Mouse (Mus musculus): ENCODE measurements around the gene Prelid1. TPM values are rescaled to one million over a fixed set of nuclear protein-coding genes. Genes with fewer than 3 reads are reported as not detected.
A peak's percentile ranks its signal among the peaks of the same experiment; 100 is the strongest.

Prelid1 gene
- polyA plus RNA-seq, 1 experiment from 2014 or later: 353 TPM

- H3K27ac ChIP-seq (ENCODE audit: low read depth, low read length): peak within 1 kb of the TSS; percentile 83
- ATAC-seq: peak; percentile 81
- peak within 1 kb of the TSS; percentile 75 for H3K9ac ChIP-seq (ENCODE audit: low read depth, low read length)
- peak within 1 kb of the TSS; percentile 95 for H3K4me2 ChIP-seq (ENCODE audit: low read length)
- H3K4me1 ChIP-seq (ENCODE audit: control insufficient read depth, insufficient read depth, low read depth, low read length): peaks cover 24% of the 10 kb centered on the region
- no peaks in the 10 kb centered on the region for H3K27me3 ChIP-seq (replicated peaks; ENCODE audit: control insufficient read depth, insufficient read depth, low read length)
- H3K9me3 ChIP-seq (ENCODE audit: control insufficient read depth, low read length): no peaks in the 10 kb centered on the region
- H3K36me3 ChIP-seq (ENCODE audit: control insufficient read depth, insufficient read depth, low read length): peaks cover 8% of the 10 kb centered on the region
- peak within 1 kb of the TSS; percentile 86 for H3K4me3 ChIP-seq (ENCODE audit: low read length)
- WGBS: under 1% methylated on average over 65 of the region's 82 CpGs
These were observed 9.6 kb downstream of the Prelid1 start, which contains the start of gene Mxd3 for GRCm38 (mm10) chr13:55329683-55330566. TSS of gene Mxd3 (minus strand) at chr13:55329823.

GRCm38 (mm10) chr13:55330567-55331400, 10.5 kb downstream of the Prelid1 start:
- 48% methylated on average over 14 of the region's 14 CpGs for WGBS
- Histone ChIP-seq H3K4me3 (ENCODE audit: low read length) (peak overlapping the region; percentile 86), H3K4me1 (ENCODE audit: control insufficient read depth, insufficient read depth, low read depth, low read length) (peaks cover 24% of the 10 kb centered on the region), H3K27ac (ENCODE audit: low read depth, low read length) (peak overlapping the region; percentile 83), H3K9me3 (ENCODE audit: control insufficient read depth, low read length) (no peaks in the 10 kb centered on the region), H3K27me3 (replicated peaks; ENCODE audit: control insufficient read depth, insufficient read depth, low read length) (no peaks in the 10 kb centered on the region), H3K9ac (ENCODE audit: low read depth, low read length) (peak overlapping the region; percentile 75), H3K36me3 (ENCODE audit: control insufficient read depth, insufficient read depth, low read length) (peaks cover 4% of the 10 kb centered on the region), H3K4me2 (ENCODE audit: low read length) (peak overlapping the region; percentile 95)
- no peak for ATAC-seq

- H3K27me3 ChIP-seq (replicated peaks; ENCODE audit: control insufficient read depth, insufficient read depth, low read length): no peaks in the 10 kb centered on the region
- H3K4me2 ChIP-seq (ENCODE audit: low read length): no peak overlapping the region
- WGBS: 94% methylated on average over 3 of the region's 3 CpGs
- H3K9ac ChIP-seq (ENCODE audit: low read depth, low read length): no peak overlapping the region
- H3K9me3 ChIP-seq (ENCODE audit: control insufficient read depth, low read length): no peaks in the 10 kb centered on the region
- H3K4me1 ChIP-seq (ENCODE audit: control insufficient read depth, insufficient read depth, low read depth, low read length): peaks cover 19% of the 10 kb centered on the region
- H3K27ac ChIP-seq (ENCODE audit: low read depth, low read length): no peak overlapping the region
- ATAC-seq: no peak
- H3K4me3 ChIP-seq (ENCODE audit: low read length): no peak overlapping the region
- no peaks in the 10 kb centered on the region for H3K36me3 ChIP-seq (ENCODE audit: control insufficient read depth, insufficient read depth, low read length)
These were observed 12.0 kb downstream of the Prelid1 start for GRCm38 (mm10) chr13:55332331-55332730.

- Histone ChIP-seq H3K9ac (ENCODE audit: low read depth, low read length) (no peak overlapping the region), H3K27ac (ENCODE audit: low read depth, low read length) (no peak overlapping the region), H3K27me3 (replicated peaks; ENCODE audit: control insufficient read depth, insufficient read depth, low read length) (no peaks in the 10 kb centered on the region), H3K4me2 (ENCODE audit: low read length) (no peak overlapping the region), H3K9me3 (ENCODE audit: control insufficient read depth, low read length) (no peaks in the 10 kb centered on the region), H3K36me3 (ENCODE audit: control insufficient read depth, insufficient read depth, low read length) (no peaks in the 10 kb centered on the region), H3K4me3 (ENCODE audit: low read length) (no peak overlapping the region), H3K4me1 (ENCODE audit: control insufficient read depth, insufficient read depth, low read depth, low read length) (peaks cover under 1% of the 10 kb centered on the region; the same call in 1 of the 2 replicates)
- WGBS: 85% methylated on average over 4 of the region's 4 CpGs
- no peak for ATAC-seq
These were observed 15.4 kb downstream of the Prelid1 start for GRCm38 (mm10) chr13:55335701-55336100.

- Histone ChIP-seq H3K9ac (ENCODE audit: low read depth, low read length) (no peak overlapping the region), H3K27ac (ENCODE audit: low read depth, low read length) (no peak overlapping the region), H3K4me3 (ENCODE audit: low read length) (no peak overlapping the region), H3K27me3 (replicated peaks; ENCODE audit: control insufficient read depth, insufficient read depth, low read length) (no peaks in the 10 kb centered on the region), H3K9me3 (ENCODE audit: control insufficient read depth, low read length) (no peaks in the 10 kb centered on the region), H3K4me2 (ENCODE audit: low read length) (no peak overlapping the region), H3K4me1 (ENCODE audit: control insufficient read depth, insufficient read depth, low read depth, low read length) (no peaks in the 10 kb centered on the region), H3K36me3 (ENCODE audit: control insufficient read depth, insufficient read depth, low read length) (no peaks in the 10 kb centered on the region)
- WGBS: 71% methylated on average over 10 of the region's 10 CpGs
- no peak for ATAC-seq
These were observed 17.2 kb downstream of the Prelid1 start for GRCm38 (mm10) chr13:55337341-55337975.

GRCm38 (mm10) chr13:55338131-55339054, 18.1 kb downstream of the Prelid1 start:
- Histone ChIP-seq H3K36me3 (ENCODE audit: control insufficient read depth, insufficient read depth, low read length) (no peaks in the 10 kb centered on the region), H3K4me1 (ENCODE audit: control insufficient read depth, insufficient read depth, low read depth, low read length) (no peaks in the 10 kb centered on the region), H3K9ac (ENCODE audit: low read depth, low read length) (no peak overlapping the region), H3K27me3 (replicated peaks; ENCODE audit: control insufficient read depth, insufficient read depth, low read length) (no peaks in the 10 kb centered on the region), H3K27ac (ENCODE audit: low read depth, low read length) (no peak overlapping the region), H3K4me3 (ENCODE audit: low read length) (no peak overlapping the region), H3K9me3 (ENCODE audit: control insufficient read depth, low read length) (no peaks in the 10 kb centered on the region), H3K4me2 (ENCODE audit: low read length) (no peak overlapping the region)
- no peak for ATAC-seq
- WGBS: 54% methylated on average over 12 of the region's 12 CpGs

GRCm38 (mm10) chr13:55339259-55339658, 19.0 kb downstream of the Prelid1 start:
- Histone ChIP-seq H3K9me3 (ENCODE audit: control insufficient read depth, low read length) (no peaks in the 10 kb centered on the region), H3K36me3 (ENCODE audit: control insufficient read depth, insufficient read depth, low read length) (no peaks in the 10 kb centered on the region; the same call in 1 of the 2 replicates), H3K4me3 (ENCODE audit: low read length) (no peak overlapping the region), H3K27me3 (replicated peaks; ENCODE audit: control insufficient read depth, insufficient read depth, low read length) (no peaks in the 10 kb centered on the region), H3K27ac (ENCODE audit: low read depth, low read length) (no peak overlapping the region), H3K9ac (ENCODE audit: low read depth, low read length) (no peak overlapping the region), H3K4me2 (ENCODE audit: low read length) (no peak overlapping the region), H3K4me1 (ENCODE audit: control insufficient read depth, insufficient read depth, low read depth, low read length) (no peaks in the 10 kb centered on the region)
- WGBS: 47% methylated on average over 2 of the region's 2 CpGs
- no peak for ATAC-seq

GRCm38 (mm10) chr13:55342469-55342868, 22.2 kb downstream of the Prelid1 start:
- Histone ChIP-seq H3K9ac (ENCODE audit: low read depth, low read length) (no peak overlapping the region), H3K36me3 (ENCODE audit: control insufficient read depth, insufficient read depth, low read length) (peaks cover 17% of the 10 kb centered on the region), H3K4me1 (ENCODE audit: control insufficient read depth, insufficient read depth, low read depth, low read length) (no peaks in the 10 kb centered on the region), H3K27me3 (replicated peaks; ENCODE audit: control insufficient read depth, insufficient read depth, low read length) (no peaks in the 10 kb centered on the region), H3K27ac (ENCODE audit: low read depth, low read length) (no peak overlapping the region), H3K4me3 (ENCODE audit: low read length) (no peak overlapping the region), H3K4me2 (ENCODE audit: low read length) (no peak overlapping the region), H3K9me3 (ENCODE audit: control insufficient read depth, low read length) (no peaks in the 10 kb centered on the region)
- WGBS: 45% methylated on average over 11 of the region's 11 CpGs
- ATAC-seq: no peak
